Mouse (Mus musculus) heart, embryonic 15.5 days (tissue): ENCODE results near the gene Ube2d1. TPM values are rescaled to one million over a fixed set of nuclear protein-coding genes. Genes with fewer than 3 reads are reported as not detected.
A peak's percentile ranks its signal among the peaks of the same experiment; 100 is the strongest.

ENCODE experiments used
- ATAC-seq: fragments of 200-750 bp; cut with Nextera tagmentation; replicated peaks from 2 replicates; pipeline ENCODE4 v1.8.0; 2017; ENCODE audit warnings: low read depth, moderate TSS enrichment; ENCODE audit not compliant: insufficient number of reproducible peaks, insufficient read depth, low FRiP score
- H3K27ac ChIP-seq: fragments of 300-500 bp; sonication (generic); 2 replicates; pipeline ENCODE4 v1.5.1; 2015; ENCODE audit warnings: mild to moderate bottlenecking, inconsistent platforms
- H3K27me3 ChIP-seq: fragments of 300-500 bp; sonication (generic); 2 replicates; pipeline ENCODE4 v1.6.1; 2015; ENCODE audit warnings: inconsistent platforms
- H3K36me3 ChIP-seq: fragments of 300-500 bp; sonication (generic); 2 replicates; pipeline ENCODE4 v1.6.1; 2015; ENCODE audit warnings: mild to moderate bottlenecking, inconsistent platforms
- H3K4me1 ChIP-seq: fragments of 300-500 bp; sonication (generic); replicated peaks from 2 replicates; pipeline ENCODE4 v1.6.1; 2015; ENCODE audit warnings: inconsistent platforms
- H3K4me2 ChIP-seq: fragments of 300-500 bp; sonication (generic); 2 replicates; pipeline ENCODE4 v1.6.1; 2015; ENCODE audit warnings: inconsistent platforms, mild to moderate bottlenecking, moderate library complexity
- H3K4me3 ChIP-seq: fragments of 300-500 bp; sonication (generic); 2 replicates; pipeline ENCODE4 v1.5.1; 2015; ENCODE audit warnings: mild to moderate bottlenecking, inconsistent platforms
- H3K9ac ChIP-seq: fragments of 300-500 bp; sonication (generic); 2 replicates; pipeline ENCODE4 v1.6.1; 2015; ENCODE audit warnings: mild to moderate bottlenecking, inconsistent platforms
- H3K9me3 ChIP-seq: fragments of 300-500 bp; sonication (generic); replicated peaks from 2 replicates; pipeline ENCODE4 v1.6.1; 2016; ENCODE audit warnings: inconsistent platforms
- WGBS: fragments of 180-500 bp; shearing (Covaris S2); methylation state at CpG from one replicate; pipeline ENCODE4 v1.1.7; 2015; ENCODE audit warnings: mixed read lengths; 5-methylcytosine and 5-hydroxymethylcytosine counted together
- polyA plus RNA-seq: library from polyadenylated mRNA; unstranded; fragments of >200 nt; fragmentation: Nextera tagmentation; extraction: Ambion mirVana; gene quantifications from 2 replicates; pipeline ENCODE4 v1.2.1, GENCODE M21; 2015

The Ube2d1 gene
- polyA plus RNA-seq, 1 experiment from 2014 or later = 53.9 TPM

- H3K27me3 ChIP-seq = no peaks in the 10 kb centered on the region
- no peak for ATAC-seq
- H3K36me3 ChIP-seq = no peaks in the 10 kb centered on the region
- no peak overlapping the region for H3K4me3 ChIP-seq
- H3K4me1 ChIP-seq = no peaks in the 10 kb centered on the region
- 57% methylated on average over 7 of the region's 7 CpGs for whole genome bisulfite sequencing
- no peak overlapping the region for H3K4me2 ChIP-seq
- no peaks in the 10 kb centered on the region for H3K9me3 ChIP-seq
- H3K27ac ChIP-seq = no peak overlapping the region
- H3K9ac ChIP-seq = no peak overlapping the region
Measured at GRCm38 (mm10) chr10:71316497-71316896, 31.4 kb upstream of the Ube2d1 start.

- Histone ChIP-seq H3K4me3 (no peak overlapping the region), H3K9me3 (no peaks in the 10 kb centered on the region), H3K27me3 (no peaks in the 10 kb centered on the region), H3K9ac (no peak overlapping the region), H3K36me3 (no peaks in the 10 kb centered on the region), H3K27ac (no peak overlapping the region), H3K4me1 (no peaks in the 10 kb centered on the region), H3K4me2 (no peak overlapping the region)
- 63% methylated on average over 11 of the region's 11 CpGs for WGBS
- ATAC-seq = no peak
Measured at GRCm38 (mm10) chr10:71316056-71316455, 31.0 kb upstream of the Ube2d1 start.

DNA sequence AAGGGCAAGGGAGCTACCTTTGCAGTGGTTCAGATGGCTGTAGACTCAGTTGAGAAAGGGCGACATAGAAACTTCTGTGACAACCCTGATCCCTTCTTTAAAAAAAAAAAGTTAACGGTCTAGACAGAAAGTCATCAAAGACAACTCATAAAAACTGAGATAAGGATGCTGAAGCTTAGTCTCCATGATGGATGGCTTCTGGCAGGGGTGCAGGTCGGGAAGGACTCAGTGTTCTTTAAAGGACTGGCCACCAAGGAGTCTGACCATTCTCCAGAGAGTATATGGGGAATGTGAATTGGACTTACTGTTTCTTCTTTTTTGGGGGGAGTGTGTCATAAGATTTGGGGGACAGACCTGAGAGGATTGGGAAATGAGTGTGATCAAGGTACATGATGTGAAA, 29.5 kb upstream of the Ube2d1 start:
- H3K27ac ChIP-seq = no peak overlapping the region
- H3K4me2 ChIP-seq = no peak overlapping the region
- ATAC-seq = no peak
- H3K27me3 ChIP-seq = no peaks in the 10 kb centered on the region
- H3K36me3 ChIP-seq = no peaks in the 10 kb centered on the region
- no peak overlapping the region for H3K9ac ChIP-seq
- whole genome bisulfite sequencing = 70% methylated on average over 3 of the region's 3 CpGs
- no peak overlapping the region for H3K4me3 ChIP-seq
- no peaks in the 10 kb centered on the region for H3K9me3 ChIP-seq
- no peaks in the 10 kb centered on the region for H3K4me1 ChIP-seq

GRCm38 (mm10) chr10:71310288-71310687, 25.2 kb upstream of the Ube2d1 start:
- no peak overlapping the region for H3K27ac ChIP-seq
- no peaks in the 10 kb centered on the region for H3K9me3 ChIP-seq
- no peaks in the 10 kb centered on the region for H3K36me3 ChIP-seq
- 58% methylated on average over 3 of the region's 3 CpGs for WGBS
- 0 out of 2 replicates have a peak, but pooled peaks cover 2% of the 10 kb centered on the region for H3K27me3 ChIP-seq
- H3K4me1 ChIP-seq = 0 out of 2 replicates have a peak, but pooled peaks cover 3% of the 10 kb centered on the region
- ATAC-seq = no peak
- H3K4me2 ChIP-seq = no peak overlapping the region
- H3K4me3 ChIP-seq = no peak overlapping the region
- H3K9ac ChIP-seq = no peak overlapping the region

DNA sequence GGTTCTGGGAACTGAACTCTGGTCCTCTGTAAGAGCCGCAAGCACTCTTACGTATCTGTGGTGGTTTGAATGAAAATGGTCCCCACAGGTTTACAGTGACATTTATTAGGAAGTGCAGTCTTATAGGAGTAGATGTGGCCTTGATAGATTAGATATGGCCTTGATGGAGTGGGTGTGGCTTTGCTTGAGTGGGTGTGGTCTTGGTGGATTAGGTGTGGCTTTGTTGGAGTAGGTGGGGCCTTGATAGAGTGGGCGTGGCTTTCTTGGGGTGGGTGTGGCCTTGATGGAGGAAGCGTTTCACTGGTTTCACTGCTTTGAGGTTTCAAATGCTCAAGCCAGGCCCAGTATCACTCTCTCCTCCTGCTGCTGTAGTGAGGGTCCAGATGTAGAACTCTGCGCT, 23.1 kb upstream of the Ube2d1 start:
- no peak overlapping the region for H3K27ac ChIP-seq
- no peaks in the 10 kb centered on the region for H3K36me3 ChIP-seq
- WGBS = 85% methylated on average over 5 of the region's 5 CpGs

DNA sequence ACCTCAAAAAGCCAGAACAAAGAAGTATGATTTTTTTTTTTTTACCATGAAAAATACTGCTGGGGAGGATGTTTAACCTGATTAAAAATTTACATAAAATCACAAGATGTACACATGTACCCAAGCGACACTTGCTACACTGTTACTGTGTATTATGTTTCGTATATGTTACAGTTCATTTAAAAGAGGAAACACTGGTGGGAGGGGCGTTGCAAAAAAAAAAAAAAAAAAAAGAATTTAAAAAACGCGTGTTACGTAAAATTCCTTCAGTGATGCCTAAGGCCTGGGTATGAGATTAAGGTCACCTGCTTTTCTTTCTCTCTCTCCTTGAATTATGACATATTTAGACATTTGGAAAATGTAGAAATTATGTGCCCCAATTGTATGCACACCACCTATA, 21.7 kb upstream of the Ube2d1 start:
- 61% methylated on average over 6 of the region's 6 CpGs for WGBS
- ATAC-seq = no peak

More for the DNA sequence above, 23.1 kb upstream of the Ube2d1 start:
- H3K4me2 ChIP-seq = no peak overlapping the region
- no peak overlapping the region for H3K4me3 ChIP-seq
- H3K4me1 ChIP-seq = 0 out of 2 replicates have a peak, but pooled peaks cover 3% of the 10 kb centered on the region
- H3K9ac ChIP-seq = no peak overlapping the region
- H3K9me3 ChIP-seq = no peaks in the 10 kb centered on the region
- 0 out of 2 replicates have a peak, but pooled peaks cover 3% of the 10 kb centered on the region for H3K27me3 ChIP-seq
- ATAC-seq = no peak

DNA sequence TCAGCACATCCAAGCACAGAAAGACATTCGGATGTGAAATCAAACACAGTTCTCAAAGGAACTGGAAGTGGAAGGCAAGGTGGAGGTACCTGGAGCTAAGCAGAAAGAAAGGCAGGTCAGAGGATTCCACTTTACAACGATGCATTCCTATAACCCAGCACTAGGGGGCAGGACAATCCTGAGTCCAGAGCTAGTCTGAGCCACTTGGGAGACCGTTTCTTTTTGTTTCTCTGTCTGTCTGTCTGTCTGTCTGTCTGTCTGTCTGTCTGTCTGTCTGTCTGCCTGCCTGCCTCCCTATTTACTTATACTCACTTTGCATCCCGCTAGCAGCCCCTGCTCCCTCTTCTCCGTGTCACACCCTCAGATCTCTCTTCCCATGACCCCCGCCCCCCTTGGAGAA, 21.1 kb upstream of the Ube2d1 start:
- 14% methylated on average over 6 of the region's 6 CpGs for WGBS
- Histone ChIP-seq H3K27me3 (0 out of 2 replicates have a peak, but pooled peaks cover 3% of the 10 kb centered on the region), H3K4me1 (0 out of 2 replicates have a peak, but pooled peaks cover 3% of the 10 kb centered on the region), H3K9ac (no peak overlapping the region), H3K4me2 (peak overlapping the region; percentile 57), H3K9me3 (no peaks in the 10 kb centered on the region), H3K36me3 (no peaks in the 10 kb centered on the region), H3K4me3 (peak overlapping the region; percentile 32), H3K27ac (no peak overlapping the region)
- no peak for ATAC-seq

More for the DNA sequence above, 21.7 kb upstream of the Ube2d1 start:
- H3K4me1 ChIP-seq = 0 out of 2 replicates have a peak, but pooled peaks cover 3% of the 10 kb centered on the region
- peak overlapping the region; percentile 57 for H3K4me2 ChIP-seq
- no peak overlapping the region for H3K27ac ChIP-seq
- no peak overlapping the region for H3K4me3 ChIP-seq
- 0 out of 2 replicates have a peak, but pooled peaks cover 3% of the 10 kb centered on the region for H3K27me3 ChIP-seq
- no peaks in the 10 kb centered on the region for H3K36me3 ChIP-seq
- no peak overlapping the region for H3K9ac ChIP-seq
- no peaks in the 10 kb centered on the region for H3K9me3 ChIP-seq

GRCm38 (mm10) chr10:71302490-71302889, 17.4 kb upstream of the Ube2d1 start:
- Histone ChIP-seq H3K4me3 (no peak overlapping the region), H3K4me1 (0 out of 2 replicates have a peak, but pooled peaks cover 3% of the 10 kb centered on the region), H3K4me2 (0 out of 2 replicates have a peak overlapping the region, but pooled peaks have one; percentile 19), H3K27ac (no peak overlapping the region), H3K9me3 (no peaks in the 10 kb centered on the region), H3K9ac (no peak overlapping the region), H3K27me3 (0 out of 2 replicates have a peak, but pooled peaks cover 3% of the 10 kb centered on the region), H3K36me3 (no peaks in the 10 kb centered on the region)
- 26% methylated on average over 5 of the region's 5 CpGs for WGBS
- no peak for ATAC-seq

- H3K4me3 ChIP-seq = no peak overlapping the region
- no peak overlapping the region for H3K27ac ChIP-seq
- 65% methylated on average over 16 of the region's 16 CpGs for WGBS
- H3K9me3 ChIP-seq = no peaks in the 10 kb centered on the region
- no peak overlapping the region for H3K9ac ChIP-seq
- no peaks in the 10 kb centered on the region for H3K27me3 ChIP-seq
- H3K4me2 ChIP-seq = no peak overlapping the region
- ATAC-seq = no peak
- no peaks in the 10 kb centered on the region for H3K4me1 ChIP-seq
- H3K36me3 ChIP-seq = no peaks in the 10 kb centered on the region
Measured at GRCm38 (mm10) chr10:71300161-71300560, 15.1 kb upstream of the Ube2d1 start.

GRCm38 (mm10) chr10:71293245-71293644, 8.2 kb upstream of the Ube2d1 start:
- 47% methylated on average over 4 of the region's 4 CpGs for WGBS
- Histone ChIP-seq H3K27ac (no peak overlapping the region), H3K36me3 (no peaks in the 10 kb centered on the region), H3K9me3 (no peaks in the 10 kb centered on the region), H3K4me1 (no peaks in the 10 kb centered on the region; the same call in 1 of the 2 replicates), H3K9ac (no peak overlapping the region), H3K27me3 (no peaks in the 10 kb centered on the region), H3K4me3 (no peak overlapping the region), H3K4me2 (no peak overlapping the region)
- no peak for ATAC-seq

DNA sequence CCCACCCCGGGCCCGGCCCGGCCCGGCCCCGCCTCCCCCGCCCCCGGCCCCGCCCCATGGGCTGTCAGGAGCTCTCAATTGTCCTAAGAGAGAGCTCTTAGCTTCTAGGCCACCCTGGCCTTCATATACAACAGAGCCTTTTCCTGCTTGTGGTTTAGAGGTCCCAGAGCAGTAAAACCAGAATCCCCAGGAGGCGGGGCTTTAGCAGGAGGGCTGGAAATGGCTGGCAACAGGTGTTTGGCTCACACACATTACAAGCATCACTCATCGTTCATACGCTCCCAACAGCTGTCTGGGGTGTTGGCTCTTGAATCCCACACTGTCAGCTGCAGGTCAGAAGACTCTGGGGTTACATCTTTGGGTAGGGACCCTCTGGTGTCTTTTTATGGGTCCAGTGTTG, 7.2 kb upstream of the Ube2d1 start:
- ATAC-seq = no peak
- Histone ChIP-seq H3K9me3 (no peaks in the 10 kb centered on the region), H3K27ac (no peak overlapping the region), H3K4me3 (no peak overlapping the region), H3K27me3 (no peaks in the 10 kb centered on the region), H3K4me1 (no peaks in the 10 kb centered on the region; the same call in 1 of the 2 replicates), H3K36me3 (no peaks in the 10 kb centered on the region), H3K9ac (no peak overlapping the region), H3K4me2 (peak overlapping the region; percentile 32)
- 11% methylated on average over 11 of the region's 11 CpGs for WGBS

GRCm38 (mm10) chr10:71291801-71292200, 6.7 kb upstream of the Ube2d1 start:
- Histone ChIP-seq H3K27ac (no peak overlapping the region), H3K9ac (no peak overlapping the region), H3K36me3 (no peaks in the 10 kb centered on the region), H3K9me3 (no peaks in the 10 kb centered on the region), H3K4me2 (peak overlapping the region; percentile 32), H3K4me3 (no peak overlapping the region), H3K27me3 (0 out of 2 replicates have a peak, but pooled peaks cover 2% of the 10 kb centered on the region), H3K4me1 (no peaks in the 10 kb centered on the region; the same call in 1 of the 2 replicates)
- WGBS = 15% methylated on average over 4 of the region's 4 CpGs
- no peak for ATAC-seq
